Mouse (Mus musculus): ENCODE measurements around the gene Cad. TPM values are rescaled to one million over a fixed set of nuclear protein-coding genes. Genes with fewer than 3 reads are reported as not detected.

Cad gene
- polyA plus RNA-seq, 1 experiment from 2014 or later: 36.2 TPM

DNA sequence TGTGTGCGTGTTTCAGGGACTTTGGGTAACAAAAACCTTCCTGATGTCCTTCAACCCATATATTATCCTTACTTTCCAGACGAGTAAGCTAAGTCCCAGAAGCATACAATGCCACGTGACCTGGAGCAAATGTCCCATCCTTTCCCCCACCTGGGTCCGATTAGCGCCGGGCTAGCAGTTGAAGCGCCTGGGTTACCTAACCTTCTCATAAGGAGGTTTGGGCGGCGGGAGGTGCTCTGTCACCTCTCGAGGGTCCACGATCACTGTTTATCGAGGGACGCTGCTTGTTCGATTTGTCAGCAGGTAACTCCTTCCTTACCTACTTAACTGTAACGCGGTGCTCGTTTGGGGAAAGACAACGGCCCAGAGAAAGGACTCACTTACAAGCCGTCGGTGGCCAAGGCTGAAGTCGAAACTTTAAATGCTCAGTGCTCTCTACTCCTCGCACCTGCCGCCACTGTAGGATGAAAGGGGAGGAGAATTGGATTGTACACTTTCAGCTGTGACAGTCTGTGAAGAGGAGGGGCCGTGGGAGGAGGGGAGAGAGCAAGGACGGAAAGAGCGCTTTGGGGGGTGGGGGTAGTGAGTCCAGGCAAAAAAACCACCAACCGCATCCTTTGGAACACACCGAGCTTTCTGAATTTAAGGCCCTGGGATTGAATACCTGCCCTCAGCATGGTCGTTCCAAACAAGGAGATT lies 39.7 kb downstream of the Cad start:
- Histone ChIP-seq H3K4me1 (peaks cover 36% of the 10 kb centered on the region), H3K27me3 (peaks cover 100% of the 10 kb centered on the region)
- 2% methylated on average over 29 of the region's 29 CpGs for WGBS

DNA sequence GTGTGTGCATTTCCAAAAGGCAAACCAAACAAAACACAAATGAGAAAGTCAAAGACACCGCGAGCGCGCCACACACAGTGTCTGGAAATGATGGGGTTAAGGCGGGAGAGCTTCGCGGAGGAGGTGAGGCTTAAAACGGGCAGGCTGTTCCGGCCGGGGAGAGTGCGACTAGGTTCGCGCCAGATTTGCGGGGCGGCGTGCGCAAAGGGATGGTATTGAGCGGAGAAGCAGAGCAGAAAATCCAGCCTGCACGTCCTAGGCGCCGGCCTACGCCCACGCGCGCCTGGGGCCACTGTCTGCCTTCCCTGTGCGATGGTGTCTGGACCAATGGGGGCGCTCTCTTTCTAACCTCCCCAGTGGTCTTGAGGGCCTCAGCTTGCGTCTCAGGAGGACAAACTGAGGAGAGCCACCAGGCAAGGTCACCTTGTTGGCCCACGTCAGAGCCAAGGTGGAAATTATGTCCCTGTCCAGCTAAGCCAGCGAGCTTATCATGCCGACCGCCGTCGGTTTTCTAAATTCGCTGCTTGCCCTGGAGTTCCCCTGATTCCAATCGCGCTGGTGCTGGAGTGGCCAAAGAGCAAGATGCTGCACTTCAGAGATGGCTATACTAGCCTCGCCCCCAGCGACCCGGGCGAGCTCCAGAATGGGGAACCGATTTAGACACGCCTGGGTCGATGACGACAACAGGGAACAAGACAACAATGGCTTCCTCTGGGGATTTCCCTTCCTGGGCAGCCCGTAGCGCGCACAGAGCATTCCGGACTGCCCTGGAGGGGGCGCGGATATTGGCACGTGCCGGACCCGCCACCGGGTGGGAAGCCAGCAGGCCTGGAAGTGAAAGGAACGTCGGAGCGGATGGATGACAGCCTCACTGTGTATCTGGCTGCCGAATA lies 40.5 kb downstream of the Cad start:
- ATAC-seq (replicated peaks; ENCODE audit: low FRiP score): no peak
- peaks cover 36% of the 10 kb centered on the region for H3K4me1 ChIP-seq
- peak overlapping the region; percentile 76 for H3K4me2 ChIP-seq
- H3K36me3 ChIP-seq: no peaks in the 10 kb centered on the region
- under 1% methylated on average over 59 of the region's 59 CpGs for whole genome bisulfite sequencing
- H3K27me3 ChIP-seq: peaks cover 96% of the 10 kb centered on the region
- H3K9me3 ChIP-seq (replicated peaks): no peaks in the 10 kb centered on the region
- peak overlapping the region; percentile 44 for H3K4me3 ChIP-seq (replicated peaks)
- no peak overlapping the region for H3K27ac ChIP-seq
- no peak overlapping the region for H3K9ac ChIP-seq

More for the DNA sequence above, 39.7 kb downstream of the Cad start:
- Histone ChIP-seq H3K4me3 (replicated peaks) (peak overlapping the region; percentile 44), H3K4me2 (peak overlapping the region; percentile 76), H3K9me3 (replicated peaks) (no peaks in the 10 kb centered on the region), H3K36me3 (no peaks in the 10 kb centered on the region), H3K27ac (no peak overlapping the region), H3K9ac (no peak overlapping the region)
- no peak for ATAC-seq (replicated peaks; ENCODE audit: low FRiP score)

DNA sequence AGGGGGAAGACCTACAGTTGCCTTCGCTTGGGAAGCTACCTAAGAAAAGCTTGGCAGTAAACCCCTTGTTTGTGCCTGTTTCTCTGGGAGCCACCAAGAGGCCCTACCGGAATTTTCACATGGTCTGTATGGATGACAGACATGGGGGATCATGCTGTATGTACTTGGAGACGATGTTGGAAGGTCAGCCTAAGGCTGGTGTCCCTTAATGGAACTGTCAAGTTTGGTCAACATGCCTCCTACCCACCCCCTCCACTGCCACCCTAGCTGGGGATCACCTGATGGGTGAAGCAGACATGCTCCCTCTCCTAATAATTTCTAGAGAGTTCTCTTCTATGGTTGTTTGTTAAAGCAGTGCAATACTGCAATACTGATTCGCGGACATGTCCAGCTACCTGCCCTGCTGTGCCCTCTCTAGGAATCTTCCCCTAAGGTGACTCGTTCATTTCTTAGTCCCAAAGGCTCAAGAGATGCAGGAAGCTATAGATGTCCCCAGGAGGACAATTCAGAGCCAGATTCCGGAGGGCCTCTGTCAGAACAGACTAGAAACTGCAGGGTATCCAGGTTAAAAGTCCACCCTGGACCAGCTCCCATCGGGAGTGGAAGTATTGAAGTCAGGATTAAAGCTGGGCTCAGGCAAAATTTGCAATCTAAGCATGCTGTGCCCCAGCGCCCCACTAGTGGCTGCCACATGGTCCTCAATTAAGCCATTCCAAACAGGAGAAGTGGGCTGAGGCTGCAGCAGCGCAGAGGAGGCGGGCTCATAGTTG lies 41.3 kb downstream of the Cad start:
- Histone ChIP-seq H3K27ac (no peak overlapping the region), H3K9me3 (replicated peaks) (no peaks in the 10 kb centered on the region), H3K27me3 (peaks cover 87% of the 10 kb centered on the region), H3K4me3 (replicated peaks) (peak overlapping the region; percentile 44), H3K4me1 (peaks cover 36% of the 10 kb centered on the region), H3K9ac (no peak overlapping the region), H3K36me3 (no peaks in the 10 kb centered on the region), H3K4me2 (peak overlapping the region; percentile 76)
- ATAC-seq (replicated peaks; ENCODE audit: low FRiP score): no peak
- WGBS: 24% methylated on average over 11 of the region's 11 CpGs

DNA sequence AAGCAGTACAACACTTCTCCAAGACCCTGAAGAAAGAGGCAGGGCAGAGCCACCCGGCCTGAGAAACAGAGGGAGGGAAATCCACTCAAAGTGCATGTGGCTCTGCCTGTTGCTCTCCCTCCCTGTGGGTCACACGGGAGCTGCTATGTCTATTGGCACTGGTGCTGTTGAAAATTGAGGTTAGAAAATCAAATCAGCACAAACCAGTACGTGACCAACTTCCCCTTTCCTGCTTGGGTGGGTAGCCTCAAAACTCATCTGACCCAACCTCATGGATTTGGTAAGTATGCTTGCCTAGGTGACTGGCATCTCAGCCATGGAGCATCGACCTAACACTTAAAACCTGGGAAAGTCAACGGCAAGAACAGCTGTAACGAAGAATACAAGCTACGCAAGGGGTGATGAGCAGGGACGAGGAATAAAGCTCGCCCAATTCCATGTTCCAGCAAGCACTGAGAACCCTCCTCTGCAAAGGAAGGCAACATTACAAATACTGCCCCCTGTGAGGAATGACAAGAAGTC lies 51.3 kb downstream of the Cad start, which contains the start of gene Dnajc5g:
TSS of gene Dnajc5g (plus strand) at position 472 of the 522 bp plus-strand sequence.
- Histone ChIP-seq H3K27me3 (peaks cover 20% of the 10 kb centered on the region; the same call in 1 of the 2 replicates), H3K4me1 (no peaks in the 10 kb centered on the region), H3K9me3 (replicated peaks) (no peaks in the 10 kb centered on the region), H3K36me3 (no peaks in the 10 kb centered on the region), H3K4me2 (no peak within 1 kb of the TSS), H3K9ac (no peak within 1 kb of the TSS), H3K27ac (no peak within 1 kb of the TSS), H3K4me3 (replicated peaks) (no peak within 1 kb of the TSS)
- no peak for ATAC-seq (replicated peaks; ENCODE audit: low FRiP score)
- WGBS: 87% methylated on average over 9 of the region's 9 CpGs

DNA sequence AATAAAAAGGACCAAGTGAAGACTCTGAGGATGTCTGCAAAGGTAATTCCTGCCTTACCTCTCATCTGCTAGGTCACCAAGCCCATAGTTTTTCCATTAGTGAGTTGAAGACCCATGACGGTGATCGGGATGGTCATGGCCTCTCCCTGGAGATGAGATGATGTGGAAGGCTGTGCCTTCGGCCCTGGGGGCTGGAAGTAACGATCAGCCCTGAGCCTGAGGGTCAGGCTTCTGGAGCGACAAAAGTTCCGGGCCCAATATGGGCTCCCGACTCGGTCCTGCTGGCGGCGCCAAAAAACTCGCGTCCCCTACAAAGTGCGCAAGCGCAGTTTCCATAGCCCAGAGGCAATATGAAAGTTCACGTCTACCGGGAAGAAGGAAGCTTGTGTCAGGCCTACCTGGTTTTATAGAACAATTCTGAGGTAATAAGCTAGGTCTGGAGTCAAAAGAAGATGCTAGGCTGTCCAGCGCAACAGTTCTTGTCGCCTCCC lies 53.5 kb downstream of the Cad start, which contains the start of gene Slc30a3:
TSS of gene Slc30a3 (minus strand) at position 238 of the 491 bp plus-strand sequence.
- Histone ChIP-seq H3K9me3 (replicated peaks) (no peaks in the 10 kb centered on the region), H3K4me2 (no peak within 1 kb of the TSS), H3K9ac (no peak within 1 kb of the TSS), H3K27ac (no peak within 1 kb of the TSS), H3K4me1 (no peaks in the 10 kb centered on the region), H3K27me3 (peaks cover 20% of the 10 kb centered on the region; the same call in 1 of the 2 replicates), H3K4me3 (replicated peaks) (no peak within 1 kb of the TSS), H3K36me3 (no peaks in the 10 kb centered on the region)
- 90% methylated on average over 18 of the region's 18 CpGs for WGBS
- no peak for ATAC-seq (replicated peaks; ENCODE audit: low FRiP score)

DNA sequence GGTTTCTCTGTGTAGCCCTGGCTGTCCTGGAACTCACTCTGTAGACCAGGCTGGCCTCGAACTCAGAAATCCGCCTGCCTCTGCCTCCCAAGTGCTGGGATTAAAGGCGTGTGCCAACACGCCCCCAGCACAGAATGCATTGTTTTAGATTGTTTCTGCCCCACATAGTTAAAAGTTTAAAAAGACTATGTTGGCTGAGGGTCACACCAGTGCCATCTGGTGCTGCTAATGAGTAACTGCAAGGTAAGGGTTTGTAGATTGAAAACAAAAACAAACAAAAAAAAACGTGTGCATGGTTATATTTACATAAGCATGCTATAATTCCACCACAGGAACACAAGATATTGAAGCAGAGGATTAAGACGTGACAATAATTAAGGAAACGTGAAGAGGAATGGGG lies 56.2 kb downstream of the Cad start:
- Histone ChIP-seq H3K4me2 (no peak overlapping the region), H3K9me3 (replicated peaks) (no peaks in the 10 kb centered on the region), H3K27me3 (0 out of 2 replicates have a peak, but pooled peaks cover 4% of the 10 kb centered on the region), H3K9ac (no peak overlapping the region), H3K4me3 (replicated peaks) (no peak overlapping the region), H3K27ac (no peak overlapping the region), H3K36me3 (no peaks in the 10 kb centered on the region), H3K4me1 (no peaks in the 10 kb centered on the region)
- 29% methylated on average over 7 of the region's 7 CpGs for WGBS
- ATAC-seq (replicated peaks; ENCODE audit: low FRiP score): no peak

DNA sequence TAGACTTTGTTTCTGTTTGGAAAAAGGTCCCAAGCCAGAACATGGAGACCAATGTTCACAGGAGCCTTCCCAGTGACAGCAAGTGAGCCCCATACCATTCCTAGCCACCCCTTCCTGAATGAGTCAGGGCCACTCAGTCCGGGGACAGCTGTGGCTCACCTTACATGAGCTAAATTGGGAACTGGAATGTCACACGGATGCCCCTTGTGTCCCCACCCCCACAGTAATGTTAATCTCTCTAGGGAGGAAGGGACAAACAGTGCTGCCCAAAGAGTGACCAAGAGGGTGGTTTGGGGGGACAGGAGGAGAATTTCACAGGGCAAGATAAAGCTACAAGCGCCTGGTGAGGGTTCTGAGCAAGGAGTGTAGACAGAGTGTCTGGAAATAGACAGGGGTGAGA lies 61.8 kb downstream of the Cad start, which contains the start of gene Trim54:
TSS of gene Trim54 (plus strand) at position 359 of the 400 bp plus-strand sequence.
- H3K27me3 ChIP-seq: peaks cover 8% of the 10 kb centered on the region
- H3K4me2 ChIP-seq: no peak within 1 kb of the TSS
- H3K9me3 ChIP-seq (replicated peaks): no peaks in the 10 kb centered on the region
- WGBS: 23% methylated on average over 3 of the region's 3 CpGs
- 0 out of 2 replicates have a peak, but pooled peaks cover 7% of the 10 kb centered on the region for H3K4me1 ChIP-seq
- H3K27ac ChIP-seq: no peak within 1 kb of the TSS
- H3K9ac ChIP-seq: no peak within 1 kb of the TSS
- ATAC-seq (replicated peaks; ENCODE audit: low FRiP score): no peak
- H3K4me3 ChIP-seq (replicated peaks): no peak within 1 kb of the TSS
- H3K36me3 ChIP-seq: no peaks in the 10 kb centered on the region

DNA sequence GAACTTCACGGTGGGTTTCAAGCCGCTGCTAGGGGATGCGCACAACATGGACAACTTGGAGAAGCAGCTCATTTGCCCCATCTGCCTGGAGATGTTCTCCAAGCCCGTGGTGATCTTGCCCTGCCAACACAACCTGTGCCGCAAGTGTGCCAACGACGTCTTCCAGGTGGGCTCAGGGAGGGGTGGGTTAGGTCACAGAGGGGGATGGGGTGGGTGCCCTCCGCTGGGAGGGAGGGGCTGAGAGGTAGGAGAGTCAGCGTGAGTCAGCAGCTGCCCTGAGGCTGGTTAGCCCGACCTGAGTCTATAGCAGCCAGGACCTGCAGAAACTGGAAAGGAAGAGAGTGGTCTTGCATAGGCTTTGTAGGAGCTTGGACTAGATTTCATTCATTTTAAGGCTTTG lies 62.3 kb downstream of the Cad start:
- H3K4me1 ChIP-seq: 0 out of 2 replicates have a peak, but pooled peaks cover 7% of the 10 kb centered on the region
- H3K9me3 ChIP-seq (replicated peaks): no peaks in the 10 kb centered on the region
- no peak overlapping the region for H3K4me3 ChIP-seq (replicated peaks)
- H3K27ac ChIP-seq: no peak overlapping the region
- H3K36me3 ChIP-seq: no peaks in the 10 kb centered on the region
- no peak overlapping the region for H3K9ac ChIP-seq
- H3K27me3 ChIP-seq: peaks cover 8% of the 10 kb centered on the region
- no peak for ATAC-seq (replicated peaks; ENCODE audit: low FRiP score)
- H3K4me2 ChIP-seq: no peak overlapping the region
- WGBS: 24% methylated on average over 10 of the region's 10 CpGs

DNA sequence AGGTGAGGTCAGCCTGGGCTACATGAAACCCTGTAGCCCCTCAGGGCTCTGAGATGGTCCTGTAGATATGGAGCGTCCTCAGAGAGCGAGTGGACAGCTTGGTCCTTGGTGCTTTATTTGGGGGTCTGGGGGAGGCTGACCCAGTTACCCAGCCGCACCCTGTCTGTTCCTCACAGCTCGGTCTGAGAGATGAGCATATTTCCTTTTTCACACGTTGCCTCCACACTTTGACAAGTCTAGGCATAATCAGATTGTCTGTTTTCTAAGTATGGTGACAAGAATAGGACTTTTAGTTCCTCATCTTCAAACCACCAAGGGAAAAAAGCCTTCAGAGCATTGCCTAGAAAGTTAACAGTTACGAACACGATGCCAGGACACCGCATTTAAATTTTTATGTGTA lies 66.5 kb downstream of the Cad start:
- Histone ChIP-seq H3K4me2 (no peak overlapping the region), H3K9me3 (replicated peaks) (no peaks in the 10 kb centered on the region), H3K36me3 (no peaks in the 10 kb centered on the region), H3K4me1 (0 out of 2 replicates have a peak, but pooled peaks cover 7% of the 10 kb centered on the region), H3K9ac (no peak overlapping the region), H3K27ac (no peak overlapping the region), H3K4me3 (replicated peaks) (no peak overlapping the region), H3K27me3 (peaks cover 8% of the 10 kb centered on the region)
- 78% methylated on average over 8 of the region's 8 CpGs for WGBS
- no peak for ATAC-seq (replicated peaks; ENCODE audit: low FRiP score)

DNA sequence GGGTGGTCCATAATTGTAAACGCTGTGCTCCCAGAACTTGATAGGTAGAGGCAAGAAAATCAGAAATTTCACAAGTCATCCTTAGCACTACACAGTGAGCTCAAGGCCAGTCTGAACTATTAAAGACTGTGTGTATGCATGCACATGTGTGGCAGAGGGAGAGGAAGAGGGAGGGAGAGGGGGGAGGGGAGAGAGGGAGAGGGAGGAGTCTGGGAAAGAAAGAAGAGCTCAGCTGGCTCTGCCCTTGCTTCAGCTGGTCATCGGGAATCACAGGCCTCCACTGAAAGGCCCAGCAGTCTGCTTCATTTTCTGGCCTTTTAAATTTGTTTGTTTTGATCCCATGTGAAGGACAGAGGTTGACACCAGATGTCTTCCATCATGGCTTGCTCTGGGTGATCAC lies 68.9 kb downstream of the Cad start:
- no peak overlapping the region for H3K27ac ChIP-seq
- no peaks in the 10 kb centered on the region for H3K9me3 ChIP-seq (replicated peaks)
- ATAC-seq (replicated peaks; ENCODE audit: low FRiP score): no peak
- 47% methylated on average over 2 of the region's 2 CpGs for WGBS
- no peak overlapping the region for H3K9ac ChIP-seq
- H3K27me3 ChIP-seq: no peaks in the 10 kb centered on the region
- H3K4me2 ChIP-seq: no peak overlapping the region
- no peaks in the 10 kb centered on the region for H3K4me1 ChIP-seq
- no peak overlapping the region for H3K4me3 ChIP-seq (replicated peaks)
- no peaks in the 10 kb centered on the region for H3K36me3 ChIP-seq

DNA sequence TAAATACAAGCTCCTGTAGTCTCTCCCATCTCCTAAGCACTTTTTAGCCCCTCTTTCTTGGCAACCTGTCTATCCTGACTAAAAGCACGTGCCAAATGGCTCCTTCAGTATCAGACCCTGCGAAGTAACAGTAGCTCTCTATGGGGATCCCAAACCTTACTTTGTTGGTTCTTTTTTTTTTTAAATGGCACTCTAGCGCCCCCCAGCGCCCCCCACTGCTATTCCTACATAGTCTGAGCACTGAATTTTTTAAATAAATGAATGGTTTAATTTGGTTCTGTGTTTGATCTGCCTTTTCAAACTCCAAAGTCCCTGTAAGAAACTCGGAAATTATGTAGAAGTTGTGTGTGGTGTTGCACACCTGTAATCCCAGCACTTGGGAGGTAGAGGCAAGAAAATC lies 71.5 kb downstream of the Cad start:
- Histone ChIP-seq H3K4me1 (no peaks in the 10 kb centered on the region), H3K27me3 (0 out of 2 replicates have a peak, but pooled peaks cover 4% of the 10 kb centered on the region), H3K9ac (no peak overlapping the region), H3K27ac (no peak overlapping the region), H3K4me3 (replicated peaks) (no peak overlapping the region), H3K9me3 (replicated peaks) (no peaks in the 10 kb centered on the region), H3K36me3 (no peaks in the 10 kb centered on the region), H3K4me2 (no peak overlapping the region)
- 42% methylated on average over 5 of the region's 5 CpGs for WGBS
- ATAC-seq (replicated peaks; ENCODE audit: low FRiP score): no peak
